Mouse (Mus musculus): ENCODE results near the gene Agbl1.

DNA sequence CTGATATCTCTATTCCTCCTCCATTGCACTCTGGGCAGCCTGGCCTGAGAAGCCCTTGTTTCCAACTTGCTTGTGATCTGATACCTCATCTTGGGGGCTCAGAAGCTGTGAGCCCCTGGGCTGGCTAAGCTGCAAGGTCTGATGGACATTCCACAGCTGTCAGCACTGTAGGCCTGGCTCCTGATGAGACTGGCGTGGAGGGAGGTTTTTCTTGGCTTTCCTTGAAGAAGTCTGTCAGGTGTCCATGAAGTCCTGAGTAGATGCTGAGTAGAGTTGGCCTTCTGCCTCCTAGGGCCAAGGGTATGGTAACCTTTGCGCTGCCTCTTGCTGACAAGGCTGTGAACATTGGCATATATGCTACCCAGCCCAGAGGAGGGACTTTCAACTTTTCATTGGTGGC lies 7.0 kb upstream of the Agbl1 start:
- no peak for TF ChIP-seq ZC3H11A (IDR thresholded peaks at IDR 0.05; ENCODE audit: borderline replicate concordance, low read depth, low read length)
- no peak for TF ChIP-seq CHD2 (IDR thresholded peaks at IDR 0.05; ENCODE audit: low read depth, low read length)
- TF ChIP-seq ZNF384 (IDR thresholded peaks at IDR 0.05; ENCODE audit: low read depth, low read length), result no peak

Data from ES-E14 (cell line).